Mouse (Mus musculus) small intestine, adult 2 months (tissue): Measurements from ENCODE around the gene Diexf.

Source experiments
- CTCF ChIP-seq: fragments of 200-500 bp; IDR thresholded peaks from 2 replicates; pipeline ENCODE4 v1.5.1; 2012; ENCODE audit warnings: low read depth, mild to moderate bottlenecking, control low read depth, inconsistent platforms, low read length, moderate library complexity, mixed read lengths; ENCODE audit not compliant: insufficient replicate concordance, insufficient read length; ENCODE audit errors: extremely low read depth
- POLR2A ChIP-seq: fragments of 200-500 bp; IDR thresholded peaks from 2 replicates; pipeline ENCODE4 v1.6.1; 2012; ENCODE audit warnings: low read depth, mild to moderate bottlenecking, control low read depth, inconsistent platforms, low read length, moderate library complexity

DNA sequence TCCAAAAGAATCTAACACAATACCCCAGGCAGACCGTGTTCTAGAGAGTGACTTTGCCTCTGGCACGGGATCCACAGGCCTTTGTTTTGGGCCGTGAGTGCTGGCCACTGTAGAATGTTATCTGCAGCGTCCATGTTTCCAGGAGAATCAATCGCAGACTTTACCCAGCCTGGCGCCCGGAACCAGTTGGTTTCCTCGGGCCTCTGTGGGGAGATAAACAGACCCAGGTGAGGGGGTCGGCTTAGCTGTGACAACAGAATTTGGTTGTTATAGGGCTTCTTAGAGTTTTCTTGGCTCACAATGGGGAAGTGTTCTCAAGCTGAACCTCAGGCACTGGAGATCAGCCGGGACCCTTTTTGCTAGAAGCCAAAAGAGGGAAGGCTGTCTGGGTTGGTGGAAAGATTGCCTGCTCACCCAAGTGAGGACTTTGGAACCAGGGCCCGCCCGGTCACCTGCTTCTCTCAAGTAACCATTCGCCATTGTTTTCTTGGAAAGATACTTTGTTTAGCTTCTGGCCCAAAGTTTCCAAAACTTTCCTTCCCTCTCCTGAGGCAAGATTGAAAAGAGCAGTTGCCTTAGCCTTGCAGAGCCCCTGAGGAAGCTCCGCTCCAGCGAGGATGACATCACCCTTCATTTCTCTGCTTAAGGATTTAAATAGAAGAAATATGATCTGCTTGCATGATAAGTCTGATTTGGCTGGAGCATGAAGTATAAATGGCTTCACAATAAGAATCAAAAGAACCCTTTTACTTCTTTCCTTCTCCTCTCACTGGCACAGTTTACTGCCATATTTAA lies 26.4 kb upstream of the Diexf start:
- TF ChIP-seq CTCF (no peak), POLR2A (no peak; the same call in 1 of the 2 replicates)
